Mouse (Mus musculus): ENCODE results near the gene Tspan18.

- no peak for TF ChIP-seq CTCF (IDR thresholded peaks at IDR 0.05; ENCODE audit: low read depth, low read length)
- no peak for TF ChIP-seq POLR2A (IDR thresholded peaks at IDR 0.05; ENCODE audit: extremely low read depth, insufficient read depth, low read length)
Measured at GRCm38 (mm10) chr2:93192182-93192560, 142.1 kb downstream of the Tspan18 start.

Measured in liver, adult 2 months (tissue).